Mouse (Mus musculus) testis, adult 2 months (tissue): ENCODE measurements around the gene Col1a2.

ENCODE experiments used
- CTCF ChIP-seq: fragments of 200-500 bp; IDR thresholded peaks from 2 replicates; pipeline ENCODE4 v1.5.1; 2012; ENCODE audit warnings: low read depth, mild to moderate bottlenecking, inconsistent platforms, low read length, moderate library complexity; ENCODE audit not compliant: control insufficient read depth, insufficient read depth, insufficient replicate concordance
- POLR2A ChIP-seq: fragments of 200-500 bp; IDR thresholded peaks from 2 replicates; pipeline ENCODE4 v1.6.1; 2012; ENCODE audit warnings: low read depth, mild to moderate bottlenecking, inconsistent platforms, low read length, moderate library complexity; ENCODE audit not compliant: control insufficient read depth

DNA sequence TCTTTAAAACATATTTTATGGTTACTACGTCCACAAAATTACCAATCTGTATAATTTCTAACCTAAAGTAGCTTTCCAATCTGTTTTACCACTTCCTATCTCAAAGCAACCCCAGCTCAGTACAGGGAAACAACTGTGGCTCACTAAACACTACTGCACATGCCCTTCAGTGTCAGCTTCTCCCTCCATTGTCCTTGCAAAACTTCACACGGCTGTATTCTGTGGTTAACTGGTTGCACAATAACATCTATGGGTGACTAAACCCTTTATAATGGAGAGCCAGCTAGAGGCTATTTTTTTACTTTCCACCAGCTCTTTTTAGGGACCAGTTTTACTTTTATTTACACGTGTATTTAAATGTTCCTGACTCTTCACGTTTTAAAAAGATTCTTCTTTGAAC, 83.3 kb downstream of the Col1a2 start:
- TF ChIP-seq POLR2A (no peak), CTCF (no peak)
